Comparison of ENCODE assay signal across 12 mouse cellular contexts in genomic region chr17:88527781-88528180, GRCm38 (mm10). TPM values are rescaled to one million over a fixed set of nuclear protein-coding genes. Genes with fewer than 3 reads are reported as not detected.
DNase-seq lines count a peak whose midpoint lies in the region; ATAC-seq and TF ChIP-seq lines count a peak whose summit lies in the region.
"Had no signal": no experiment of that assay in that cellular context is flagged by ENCODE, and none has a peak within 500 bp of the region (broad histone marks: within the 10 kb centered on the region; RNA-seq: fewer than 3 reads in every experiment).

No protein-coding gene starts in this region.

- TF ChIP-seq POLR2A in heart, adult 2 months (IDR thresholded peaks at IDR 0.05; ENCODE audit: insufficient read depth, low read depth, low read length), result no peak
- no peak for TF ChIP-seq POLR2A in liver, adult 2 months (IDR thresholded peaks at IDR 0.05; ENCODE audit: extremely low read depth, insufficient read depth, low read length)
- no peak for TF ChIP-seq POLR2A in brain, embryonic 14.5 days (IDR thresholded peaks at IDR 0.05; ENCODE audit: borderline replicate concordance, extremely low read depth, insufficient read depth, insufficient read length, poor library complexity, severe bottlenecking)

- intact Hi-C loops in heart, adult 2 months (cut with DNase I), result loop anchor here (1.0 kb wide), 1 partner anchor 114 kb away; no protein-coding TSS in a partner anchor
- intact Hi-C loops in heart, postnatal 36 days (cut with DNase I), result loop anchor here (2.0 kb wide), 1 partner anchor 113 kb away; no protein-coding TSS in a partner anchor

- no peaks in the 10 kb centered on the region for H3K36me3 ChIP-seq in heart, adult 2 months (ENCODE audit: control insufficient read depth, insufficient read depth, low read length)
- no peaks in the 10 kb centered on the region for H3K36me3 ChIP-seq in liver, adult 2 months (ENCODE audit: control insufficient read depth, insufficient read depth, low read length)
- no peaks in the 10 kb centered on the region for H3K36me3 ChIP-seq in liver, embryonic 12.5 days

- H3K27me3 ChIP-seq in heart, adult 2 months (ENCODE audit: control insufficient read depth, insufficient read depth, low read length), result no peaks in the 10 kb centered on the region
- H3K27me3 ChIP-seq in liver, adult 2 months (ENCODE audit: control insufficient read depth, insufficient read depth, low read length), result no peaks in the 10 kb centered on the region
- H3K27me3 ChIP-seq in liver, embryonic 12.5 days (replicated peaks), result peaks cover 11% of the 10 kb centered on the region; the same call in 1 of the 2 replicates
- H3K27me3 ChIP-seq: megakaryocyte, embryonic 14.5 days had no signal

- 5% methylated on average over 2 of the region's 2 CpGs for WGBS in heart, adult 2 months
- 0% methylated on average over 2 of the region's 2 CpGs for WGBS in liver, adult 2 months
- WGBS in liver, embryonic 12.5 days (ENCODE audit: insufficient replicate concordance), result 27% methylated on average over 2 of the region's 2 CpGs

- H3K27ac ChIP-seq in heart, adult 2 months, result no peak overlapping the region
- H3K27ac ChIP-seq in liver, adult 2 months (replicated peaks; ENCODE audit: insufficient read depth, low read depth, low read length), result no peak overlapping the region
- H3K27ac ChIP-seq in liver, embryonic 12.5 days, result no peak overlapping the region

- TF ChIP-seq EP300 in heart, adult 2 months (IDR thresholded peaks at IDR 0.05; ENCODE audit: insufficient read depth, low read depth, low read length), result no peak

- ATAC-seq in liver, embryonic 12.5 days, result no peak
- ATAC-seq: activated CD4-positive, CD25-positive, alpha-beta regulatory T cell, adult 4 months had no signal

- no peak overlapping the region for H3K4me2 ChIP-seq in liver, embryonic 12.5 days

- TF ChIP-seq CTCF in heart, adult 2 months (IDR thresholded peaks at IDR 0.05), result peak; percentile 81
- peak; percentile 43 for TF ChIP-seq CTCF in liver, adult 2 months (IDR thresholded peaks at IDR 0.05; ENCODE audit: low read depth, low read length)
- no peak for TF ChIP-seq CTCF in brain, embryonic 14.5 days (IDR thresholded peaks at IDR 0.05; ENCODE audit: borderline replicate concordance, extremely low read depth, insufficient read depth, insufficient read length)

- peaks cover 2% of the 10 kb centered on the region; the same call in 1 of the 2 replicates for H3K4me1 ChIP-seq in heart, adult 2 months (ENCODE audit: control insufficient read depth, insufficient read depth, low read length)
- peaks cover 5% of the 10 kb centered on the region for H3K4me1 ChIP-seq in liver, adult 2 months (ENCODE audit: control insufficient read depth, insufficient read depth, low read length)
- H3K4me1 ChIP-seq in liver, embryonic 12.5 days, result peaks cover 22% of the 10 kb centered on the region

- no peak overlapping the region for H3K9ac ChIP-seq in heart, adult 2 months (ENCODE audit: low read depth, low read length)
- no peak overlapping the region for H3K9ac ChIP-seq in liver, adult 2 months (ENCODE audit: low read depth, low read length)
- no peak overlapping the region for H3K9ac ChIP-seq in liver, embryonic 12.5 days

- H3K9me3 ChIP-seq in liver, embryonic 12.5 days (replicated peaks), result no peaks in the 10 kb centered on the region
- H3K9me3 ChIP-seq: megakaryocyte, embryonic 14.5 days had no signal

- H3K79me2 ChIP-seq in heart, adult 2 months (replicated peaks; ENCODE audit: control insufficient read depth, insufficient read depth, low read length), result 0 out of 2 replicates have a peak, but pooled peaks cover 3% of the 10 kb centered on the region
- peaks cover 10% of the 10 kb centered on the region; the same call in 1 of the 2 replicates for H3K79me2 ChIP-seq in liver, adult 2 months (ENCODE audit: control insufficient read depth, insufficient read depth, low read length)

- H3K4me3 ChIP-seq in heart, adult 2 months, result no peak overlapping the region
- H3K4me3 ChIP-seq in liver, adult 2 months (ENCODE audit: insufficient read depth, low read depth, low read length), result no peak overlapping the region
- H3K4me3 ChIP-seq in liver, embryonic 12.5 days, result no peak overlapping the region
- H3K4me3 ChIP-seq: erythroblast, embryonic 14.5 days; megakaryocyte, embryonic 14.5 days had no signal

- no peak for DNase-seq in heart, adult 2 months
- no peak for DNase-seq in heart, postnatal 36 days
- DNase-seq in liver, adult 2 months (ENCODE audit: extremely low read depth, low read depth, low spot score), result peak; percentile 71
- peak; percentile 70 for DNase-seq in brain, embryonic 14.5 days (ENCODE audit: low read depth)
- DNase-seq in retina, embryonic 14.5 days (ENCODE audit: low spot score), result peak; percentile 63
- no peak for DNase-seq in frontal cortex, postnatal 14 days (ENCODE audit: low spot score in 2 of 2)
- no peak for DNase-seq in adrenal gland, postnatal 4 days (ENCODE audit: low spot score in 2 of 2)
- DNase-seq: right cerebral cortex, postnatal 25 days had no signal

RNA-seq across cellular contexts. Expression of gene Ppp1r21, which starts 2.1 kb away (rescaled TPM):
- 1 to 10 TPM; 8.8 to 9.9 TPM for total RNA-seq in heart, adult 2 months (2021)
- 9.2 and 14.1 TPM in 2 replicates for polyA plus RNA-seq in heart, adult 2 months (2012; rRNA removed)
- 10 to 100 TPM in 1 of 2 experiments, 1 to 10 TPM in 1; 9.6 to 13.4 TPM for total RNA-seq in heart, postnatal 36 days (2021)
- total RNA-seq in liver, adult 2 months (2014; rRNA removed), result 17.9 and 21.7 TPM in 2 replicates
- polyA plus RNA-seq in liver, adult 2 months (2012; rRNA removed), result 13.7 and 14.2 TPM in 2 replicates
- polyA plus RNA-seq in liver, embryonic 12.5 days (2016; fragmentation: Nextera tagmentation; extraction: Ambion mirVana), result 8.8 and 11.2 TPM in 2 replicates
- polyA plus RNA-seq in brain, embryonic 14.5 days (2012; rRNA removed), result 60.3 and 76.5 TPM in 2 replicates
- 10 to 100 TPM; 43.9 to 49.9 TPM for total RNA-seq in adrenal gland, postnatal 4 days (2021)

Comparison
In these comparisons a context has a peak if more than half of its experiments do, and no peak if none do; other contexts are left out.
1. DNase-seq: peak in liver, adult 2 months (single experiment), brain, embryonic 14.5 days (single experiment) and retina, embryonic 14.5 days (single experiment); none in heart, adult 2 months (0 of 2), heart, postnatal 36 days (0 of 2), frontal cortex, postnatal 14 days (0 of 2) and adrenal gland, postnatal 4 days (0 of 2).